Mouse (Mus musculus) lung, postnatal 36 days (tissue): ENCODE measurements around the gene Shisa8.

Source experiments
- DNase-seq: peaks from one replicate; pipeline ENCODE4 v3.0.0; 2022; ENCODE audit warnings: mixed read lengths

Shisa8 gene

GRCm38 (mm10) chr15:82221104-82221860 lies 8.7 kb upstream of the Shisa8 start:
- DNase-seq: no peak

DNA sequence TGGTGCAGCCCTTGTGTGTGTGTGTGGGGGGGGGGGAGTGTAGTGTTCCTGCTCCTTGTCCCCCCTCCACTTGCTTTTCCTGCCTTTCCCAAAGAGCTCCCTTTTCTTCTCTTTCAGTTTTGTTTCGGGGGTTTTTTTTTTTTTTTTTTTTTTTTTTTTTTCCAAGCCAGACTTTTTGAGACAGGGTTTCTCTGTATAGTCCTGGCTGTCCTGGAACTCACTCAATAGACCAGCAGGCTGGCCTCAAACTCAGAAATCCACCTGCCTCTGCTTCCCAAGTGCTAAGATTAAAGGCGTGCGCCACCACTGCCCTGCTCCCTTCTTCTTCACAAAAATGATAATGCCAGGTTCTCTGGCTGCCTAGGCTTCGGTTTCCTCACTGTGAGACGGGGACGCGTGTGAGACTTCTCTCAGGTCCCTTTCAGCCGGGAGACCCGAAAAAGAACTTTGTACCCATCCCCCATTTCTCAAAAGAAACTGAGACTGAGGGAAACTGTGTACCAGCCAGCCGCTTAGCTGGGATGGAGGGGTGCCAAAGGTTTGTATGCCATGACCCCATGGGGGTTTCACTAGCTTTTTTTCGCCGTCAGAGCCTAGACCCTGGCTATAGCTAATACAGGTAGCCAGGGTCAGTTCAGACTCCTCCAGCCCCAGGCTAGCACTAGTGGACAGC lies 7.5 kb upstream of the Shisa8 start:
- DNase-seq: no peak

DNA sequence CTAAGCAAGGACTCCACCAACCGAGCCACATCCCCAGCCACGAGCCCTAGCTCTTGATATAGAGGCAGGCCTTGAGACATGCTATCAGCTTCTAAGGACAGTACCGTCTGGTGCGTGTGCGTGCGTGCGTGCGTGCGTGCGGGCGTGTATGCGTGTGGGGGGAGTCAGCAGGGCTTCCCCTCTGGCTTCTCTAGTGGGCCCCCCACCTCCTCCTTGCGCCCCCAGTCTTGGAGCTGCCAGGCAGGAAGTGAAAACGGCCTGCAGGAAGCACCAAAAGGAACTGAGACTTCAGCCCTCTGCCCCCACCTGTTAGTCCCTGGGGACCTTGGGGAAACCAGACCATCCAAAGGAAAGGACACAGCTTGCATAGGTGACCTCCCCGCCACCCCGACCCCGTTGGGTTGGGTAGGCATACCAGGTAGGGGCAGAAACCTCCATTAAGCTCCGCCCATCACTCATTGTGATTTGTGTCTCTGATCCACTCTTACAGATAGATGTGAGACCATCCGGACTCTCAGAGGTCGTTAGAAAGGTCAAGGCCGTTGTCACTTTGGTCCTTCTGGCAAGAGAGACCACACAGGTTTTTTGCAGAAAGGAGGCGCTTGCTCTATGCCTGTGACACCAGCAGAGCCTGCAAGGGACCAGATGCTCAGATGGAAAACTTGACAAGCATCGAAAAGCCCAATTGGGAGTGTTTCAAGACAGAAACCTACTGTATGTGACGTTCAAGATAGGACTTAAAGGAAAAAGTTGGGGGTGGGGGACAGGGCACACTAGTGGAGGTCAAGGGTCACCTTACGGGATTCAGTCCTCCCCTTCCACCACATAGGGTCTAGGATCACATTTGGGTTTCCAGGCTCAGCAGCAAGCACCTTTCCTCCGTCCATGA lies 6.4 kb upstream of the Shisa8 start:
- peak; percentile 41 for DNase-seq

DNA sequence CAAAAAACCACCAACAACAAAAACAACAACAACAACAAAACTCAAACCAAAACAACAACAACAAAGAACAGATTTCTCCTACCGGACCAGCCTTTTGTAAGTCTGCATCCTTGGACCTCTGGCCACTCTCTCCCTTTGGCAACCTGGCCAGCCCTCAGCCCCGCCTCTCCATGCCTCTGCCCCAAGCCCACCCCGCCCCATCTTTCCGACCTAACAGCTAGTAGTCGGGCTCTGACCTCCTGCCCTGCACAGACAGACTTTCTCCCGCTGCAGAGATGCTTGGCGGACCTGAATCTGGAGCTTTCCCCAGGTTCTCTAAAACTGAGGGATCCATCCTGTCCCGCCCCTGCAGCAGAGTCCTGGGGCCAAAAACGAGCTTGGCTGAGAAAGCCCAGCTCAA lies 5.4 kb upstream of the Shisa8 start:
- DNase-seq: no peak

- no peak for DNase-seq
Observed at GRCm38 (mm10) chr15:82217039-82217438, 4.4 kb upstream of the Shisa8 start.

DNA sequence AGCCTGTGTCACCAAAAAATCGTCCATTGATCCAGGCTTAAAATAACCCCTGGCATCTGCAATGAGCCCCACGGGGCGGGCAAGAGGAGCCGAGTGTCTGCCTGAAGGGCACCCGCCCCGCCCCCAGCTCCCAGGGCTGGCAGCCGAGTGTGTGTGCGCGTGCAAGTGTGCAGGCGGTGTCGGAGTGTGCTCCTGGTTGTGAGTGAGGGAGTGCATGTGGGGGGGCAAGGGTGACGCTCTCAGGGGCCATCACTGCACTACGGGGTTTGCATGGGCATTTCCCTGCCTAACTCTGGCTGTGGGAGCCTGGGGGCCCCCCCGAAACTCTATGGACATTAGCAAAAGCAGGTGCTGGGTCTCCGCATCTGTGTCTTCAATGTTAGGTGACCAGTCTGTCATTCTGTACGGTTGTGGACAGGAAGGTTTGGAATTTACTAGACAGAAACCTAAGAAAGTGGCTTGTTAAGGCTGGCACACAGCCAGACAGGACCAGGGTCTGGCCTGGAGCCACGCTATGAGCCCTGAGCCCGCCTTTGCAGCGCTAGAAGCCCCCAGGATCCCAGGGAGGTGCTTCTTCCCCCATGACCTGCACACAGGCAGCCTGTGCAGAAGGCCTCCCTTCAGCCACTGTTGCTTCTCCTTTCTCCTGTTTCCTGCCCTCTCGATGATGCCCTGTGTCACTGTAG lies 3.7 kb upstream of the Shisa8 start:
- no peak for DNase-seq

GRCm38 (mm10) chr15:82215332-82216046 lies 2.9 kb upstream of the Shisa8 start:
- no peak for DNase-seq

DNA sequence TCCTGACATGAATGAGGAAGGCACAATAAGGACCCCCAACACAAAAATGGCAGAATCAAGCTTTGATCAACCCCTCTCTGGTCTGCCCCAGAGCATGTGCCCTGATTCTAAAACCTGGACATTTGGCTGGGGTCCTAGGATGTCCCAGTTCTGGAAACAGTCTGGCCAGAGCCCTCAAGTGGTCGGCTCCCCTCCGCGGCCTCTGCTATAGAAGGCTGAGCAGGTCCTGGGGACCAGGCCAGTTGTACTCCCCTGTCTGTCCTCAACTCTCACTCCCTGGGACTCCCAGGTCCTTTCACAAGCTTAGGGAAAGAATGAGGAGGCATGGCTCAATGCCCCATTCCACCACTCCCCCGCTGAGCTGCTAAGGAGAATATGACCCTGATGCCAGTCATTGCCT lies 607 bp upstream of the Shisa8 start:
- no peak for DNase-seq

DNA sequence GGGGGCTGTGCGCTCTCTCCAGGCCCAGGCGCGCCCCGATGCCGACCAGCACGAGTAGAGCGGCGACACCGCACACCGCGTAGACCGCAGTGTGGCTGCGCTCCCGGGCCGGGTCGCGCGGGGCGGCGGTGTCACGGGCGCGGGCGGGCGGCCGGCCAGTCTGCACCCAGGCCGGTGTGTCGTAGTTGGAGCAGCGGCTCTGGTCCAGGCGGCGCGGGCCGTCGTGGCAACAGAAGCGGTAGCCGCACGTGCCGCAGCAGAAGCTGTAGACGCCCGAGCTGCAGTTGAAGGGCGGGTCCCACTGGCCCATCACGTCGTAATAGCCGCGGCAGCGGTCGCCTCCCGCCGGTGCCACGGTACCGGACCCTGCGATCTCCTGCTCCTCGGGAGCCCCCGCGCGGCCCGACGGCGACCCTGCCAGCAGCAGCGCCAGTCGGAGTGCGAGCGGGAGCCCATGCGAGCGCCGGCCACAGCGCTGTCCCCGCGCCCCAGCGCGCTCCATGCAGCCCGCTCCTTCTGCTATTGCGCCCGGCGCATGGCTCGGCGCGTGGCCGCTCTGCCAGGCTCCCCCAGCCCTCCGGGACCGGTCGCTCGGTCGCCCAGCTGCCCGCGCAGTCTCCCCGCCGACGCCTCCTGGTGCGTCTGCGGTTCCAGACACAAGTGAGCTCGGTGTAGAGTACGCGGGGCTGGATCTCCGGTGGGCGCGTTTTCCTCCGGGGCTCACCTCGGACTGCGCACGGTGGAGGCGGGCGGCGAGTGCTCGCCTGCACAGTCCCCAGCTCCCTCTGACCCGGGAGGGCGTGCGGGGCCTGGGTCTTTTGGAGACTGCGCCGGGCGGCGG lies 484 bp downstream of the Shisa8 start:
- DNase-seq: no peak

GRCm38 (mm10) chr15:82211281-82211680 lies 1.3 kb downstream of the Shisa8 start:
- DNase-seq: no peak

DNA sequence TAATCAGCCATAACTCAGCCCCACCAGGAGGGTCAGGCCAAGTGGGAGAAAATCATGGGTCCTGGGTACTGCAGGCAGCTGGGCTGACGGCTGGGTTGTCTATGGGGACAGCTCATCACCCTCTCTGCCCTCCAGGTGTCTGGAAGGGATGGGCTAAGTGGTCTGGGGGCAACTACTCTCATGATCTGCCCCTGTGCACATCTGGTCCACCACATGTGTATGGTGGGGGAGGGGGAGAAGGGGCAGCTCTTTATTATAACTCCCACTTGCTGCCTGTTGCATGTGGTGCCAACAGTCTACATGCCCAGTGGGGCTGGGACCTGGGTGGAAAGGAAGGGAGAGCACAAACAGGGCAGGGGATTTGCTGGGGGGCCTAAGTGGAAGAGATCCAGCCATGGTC lies 1.8 kb downstream of the Shisa8 start:
- no peak for DNase-seq

DNA sequence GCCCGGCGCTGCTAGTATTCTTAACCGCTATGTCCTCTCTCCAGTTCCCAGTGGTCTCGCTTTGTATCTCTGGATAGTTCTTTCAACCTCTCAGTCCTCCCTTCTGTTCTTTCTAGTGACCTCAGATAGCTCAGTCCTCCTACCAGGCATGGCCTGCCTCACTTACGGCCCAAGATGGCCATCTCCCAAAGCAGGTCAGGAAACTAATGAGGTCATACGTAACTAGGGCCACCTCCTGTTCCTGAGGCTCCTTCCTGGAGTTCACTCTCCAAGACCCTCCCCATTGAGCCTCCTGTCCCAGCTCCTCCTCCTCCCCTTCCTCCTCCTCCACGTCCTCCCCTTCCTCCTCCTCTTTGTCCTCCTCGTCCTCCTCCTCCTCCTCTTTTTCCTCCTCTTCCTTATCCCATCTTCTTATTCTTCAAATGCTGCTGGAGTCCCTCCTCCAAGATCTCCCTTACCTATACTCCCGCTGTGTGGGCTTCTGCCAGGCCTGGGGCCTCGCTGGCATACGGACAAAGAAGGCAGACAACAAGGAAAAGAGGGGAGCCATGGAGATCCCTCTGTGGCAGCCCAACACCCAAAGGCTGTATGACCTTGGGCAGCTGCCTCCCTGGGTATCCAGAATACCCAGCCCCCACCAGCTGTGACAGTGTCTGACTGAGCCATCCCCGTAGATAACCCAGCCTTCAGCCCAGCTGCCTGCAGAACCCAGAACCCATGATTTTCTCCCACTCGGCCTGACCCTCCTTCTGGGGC lies 3.1 kb downstream of the Shisa8 start:
- no peak for DNase-seq

GRCm38 (mm10) chr15:82208307-82208706 lies 4.3 kb downstream of the Shisa8 start:
- no peak for DNase-seq

DNA sequence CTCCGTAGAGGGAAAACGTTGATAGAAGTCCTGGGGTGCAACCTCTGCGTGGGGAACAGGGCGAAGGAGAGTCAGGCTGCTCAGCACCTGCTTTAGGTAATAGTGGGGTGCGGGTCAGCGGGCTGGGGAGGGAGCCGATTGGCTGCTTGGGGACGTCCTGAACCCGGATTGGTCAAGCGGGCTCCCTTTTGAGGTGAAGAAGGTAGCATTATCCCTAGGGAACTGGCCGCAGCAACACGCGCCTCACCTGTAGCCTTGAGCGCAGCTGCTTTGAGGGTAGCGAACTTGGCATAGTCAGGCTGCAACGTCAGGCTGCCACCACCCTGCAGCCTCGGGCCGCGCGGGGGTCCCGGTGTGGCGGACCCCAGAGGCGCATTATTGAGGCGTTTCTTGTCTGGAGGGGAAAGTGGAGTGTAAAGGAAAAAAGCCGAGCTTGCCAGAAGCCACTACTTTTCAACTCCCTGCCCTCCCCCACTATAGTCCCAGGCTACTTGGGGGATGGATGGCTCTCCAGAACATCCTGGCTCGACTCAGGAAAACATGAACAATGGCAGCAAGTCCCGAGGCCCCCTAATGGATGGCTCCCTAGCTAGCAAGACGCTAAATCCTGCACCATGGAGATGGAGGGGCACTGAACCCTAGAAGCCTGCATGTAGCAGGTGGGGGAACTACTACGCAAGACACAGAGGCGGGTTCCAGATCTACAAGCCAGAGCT lies 5.0 kb downstream of the Shisa8 start:
- DNase-seq: no peak

- no peak for DNase-seq
Observed at GRCm38 (mm10) chr15:82207105-82207459, 5.5 kb downstream of the Shisa8 start.

DNA sequence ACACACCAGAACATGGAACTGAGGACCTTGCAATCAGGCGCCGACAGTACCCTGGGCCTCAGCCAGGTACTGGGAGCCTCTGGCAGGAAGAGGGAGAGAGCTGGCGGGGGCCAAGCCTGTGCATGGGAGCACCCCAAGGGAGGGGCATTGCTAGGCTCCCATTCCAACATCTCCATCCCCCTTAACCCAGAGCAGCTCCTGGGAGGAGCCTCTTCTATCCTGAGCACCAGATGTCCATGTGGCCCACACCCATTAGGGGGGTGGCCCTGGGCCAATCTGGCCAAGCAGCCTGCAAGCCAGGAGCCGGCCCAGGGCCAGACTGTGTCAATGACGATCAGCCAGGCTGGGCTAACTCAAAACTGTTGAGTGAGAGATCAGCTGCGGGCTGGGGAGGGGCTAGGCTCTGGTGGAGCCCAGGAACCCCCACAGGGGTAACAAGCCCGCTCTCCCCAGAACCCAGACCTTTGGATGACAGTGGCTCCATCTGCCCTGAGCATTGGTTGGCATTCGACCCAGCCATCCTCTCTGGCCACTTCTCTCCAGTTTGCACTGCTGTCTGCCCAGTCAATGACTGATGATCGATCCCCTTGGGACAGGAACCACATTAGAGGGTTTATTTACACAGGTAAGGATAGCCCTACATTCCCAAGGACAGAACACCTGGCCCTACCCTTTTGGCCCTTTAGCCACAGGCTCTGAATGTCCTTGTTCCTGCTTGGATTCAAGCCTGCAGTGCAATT lies 6.1 kb downstream of the Shisa8 start:
- peak; percentile 56 for DNase-seq

GRCm38 (mm10) chr15:82204680-82205371 lies 7.8 kb downstream of the Shisa8 start:
- no peak for DNase-seq

GRCm38 (mm10) chr15:82203611-82204351 lies 8.8 kb downstream of the Shisa8 start:
- DNase-seq: no peak
